Mouse (Mus musculus) hindlimb bud, embryonic 11.5 days (tissue): ENCODE measurements around the gene Marc2.

ENCODE experiments used
- DNase-seq: peaks from one replicate; pipeline ENCODE4 v3.0.0-alpha.2; 2012; ENCODE audit warnings: low read depth, low spot score; ENCODE audit errors: extremely low spot score

Gene Marc2

GRCm38 (mm10) chr1:184846092-184846750, at the start of gene Marc2:
Gene Marc2, minus strand, starts transcription at chr1:184846451.
- DNase-seq: no peak

- no peak for DNase-seq
Measured at GRCm38 (mm10) chr1:184891998-184892397, 45.7 kb upstream of the Marc2 start.

- no peak for DNase-seq
Measured at GRCm38 (mm10) chr1:184889454-184889853, 43.2 kb upstream of the Marc2 start.

- DNase-seq: no peak
Measured at GRCm38 (mm10) chr1:184886160-184886559, 39.9 kb upstream of the Marc2 start.

- no peak for DNase-seq
Measured at GRCm38 (mm10) chr1:184882281-184883268, 36.3 kb upstream of the Marc2 start, which contains the start of gene C130074G19Rik. Gene C130074G19Rik, minus strand, starts transcription at chr1:184883218.

- no peak for DNase-seq
Measured at GRCm38 (mm10) chr1:184881861-184882260, 35.6 kb upstream of the Marc2 start.

- DNase-seq: no peak
Measured at GRCm38 (mm10) chr1:184881211-184881610, 35.0 kb upstream of the Marc2 start.

GRCm38 (mm10) chr1:184878860-184879259, 32.6 kb upstream of the Marc2 start:
- DNase-seq: no peak

GRCm38 (mm10) chr1:184877306-184877705, 31.1 kb upstream of the Marc2 start:
- DNase-seq: no peak

GRCm38 (mm10) chr1:184873910-184874309, 27.7 kb upstream of the Marc2 start:
- DNase-seq: no peak

- no peak for DNase-seq
Measured at GRCm38 (mm10) chr1:184872069-184872819, 26.0 kb upstream of the Marc2 start.

- DNase-seq: no peak
Measured at GRCm38 (mm10) chr1:184871506-184871905, 25.3 kb upstream of the Marc2 start.

- no peak for DNase-seq
Measured at GRCm38 (mm10) chr1:184870646-184871385, 24.6 kb upstream of the Marc2 start.

GRCm38 (mm10) chr1:184869939-184870565, 23.8 kb upstream of the Marc2 start:
- no peak for DNase-seq

GRCm38 (mm10) chr1:184867640-184868120, 21.4 kb upstream of the Marc2 start:
- DNase-seq: no peak

GRCm38 (mm10) chr1:184864381-184864801, 18.1 kb upstream of the Marc2 start:
- DNase-seq: no peak

GRCm38 (mm10) chr1:184862636-184863035, 16.4 kb upstream of the Marc2 start:
- no peak for DNase-seq

GRCm38 (mm10) chr1:184861551-184861950, 15.3 kb upstream of the Marc2 start:
- no peak for DNase-seq

- no peak for DNase-seq
Measured at GRCm38 (mm10) chr1:184860276-184860675, 14.0 kb upstream of the Marc2 start.

- DNase-seq: no peak
Measured at GRCm38 (mm10) chr1:184858253-184858652, 12.0 kb upstream of the Marc2 start.
